Mouse (Mus musculus) E14TG2a.4 (cell line): ENCODE data around the gene Ptx4.

ENCODE experiments used
- CTCF ChIP-seq: conservative IDR thresholded peaks from 2 replicates; pipeline ENCODE4 v1.5.1; 2014; ENCODE audit warnings: low read length
- NANOG ChIP-seq: IDR thresholded peaks from 2 replicates; pipeline ENCODE4 v1.6.1; 2014; ENCODE audit warnings: borderline replicate concordance, low read length, mixed read lengths
- POU5F1 ChIP-seq: IDR thresholded peaks from 2 replicates; pipeline ENCODE4 v1.6.1; 2014; ENCODE audit warnings: low read length, borderline replicate concordance

DNA sequence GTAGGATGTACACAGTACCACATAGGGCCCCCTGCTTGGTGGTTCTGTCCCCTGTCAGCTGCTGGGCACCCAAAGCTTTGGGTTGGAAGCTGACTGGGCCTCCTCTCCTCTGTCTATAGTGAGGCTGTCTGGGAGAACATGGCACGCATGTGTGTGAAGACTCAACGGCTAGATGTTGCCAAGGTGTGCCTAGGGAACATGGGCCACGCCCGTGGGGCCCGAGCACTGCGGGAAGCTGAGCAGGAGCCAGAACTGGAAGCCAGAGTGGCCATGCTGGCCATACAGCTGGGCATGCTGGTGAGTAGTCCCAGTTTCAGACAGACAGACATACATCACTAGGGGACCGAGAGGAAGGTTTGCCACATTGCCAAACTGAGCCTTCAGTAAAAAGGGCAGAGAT lies 33.8 kb upstream of the Ptx4 start:
- no peak for TF ChIP-seq CTCF
- TF ChIP-seq POU5F1, result no peak
- no peak for TF ChIP-seq NANOG
